Mouse (Mus musculus) limb, embryonic 13.5 days (tissue): Measurements from ENCODE around the gene Pcbp2. TPM values are rescaled to one million over a fixed set of nuclear protein-coding genes. Genes with fewer than 3 reads are reported as not detected.

Experiments used
- ATAC-seq: fragments of 200-750 bp; cut with Nextera tagmentation; 2 replicates; pipeline ENCODE4 v1.8.0; 2017; ENCODE audit warnings: low read depth, moderate number of reproducible peaks, moderate TSS enrichment; ENCODE audit not compliant: low FRiP score
- H3K27ac ChIP-seq: fragments of 300-500 bp; sonication (generic); 2 replicates; pipeline ENCODE4 v1.5.1; 2015; ENCODE audit warnings: inconsistent platforms, mild to moderate bottlenecking, moderate library complexity
- H3K27me3 ChIP-seq: fragments of 300-500 bp; sonication (generic); 2 replicates; pipeline ENCODE4 v1.6.1; 2015; ENCODE audit warnings: mild to moderate bottlenecking, inconsistent platforms
- H3K36me3 ChIP-seq: fragments of 300-500 bp; sonication (generic); 2 replicates; pipeline ENCODE4 v1.6.1; 2015; ENCODE audit warnings: inconsistent platforms, mild to moderate bottlenecking, moderate library complexity
- H3K4me1 ChIP-seq: fragments of 300-500 bp; sonication (generic); 2 replicates; pipeline ENCODE4 v1.6.1; 2015; ENCODE audit warnings: inconsistent platforms
- H3K4me2 ChIP-seq: fragments of 300-500 bp; sonication (generic); replicated peaks from 2 replicates; pipeline ENCODE4 v1.6.1; 2015; ENCODE audit warnings: inconsistent platforms, mild to moderate bottlenecking, moderate library complexity
- H3K4me3 ChIP-seq: fragments of 300-500 bp; sonication (generic); 2 replicates; pipeline ENCODE4 v1.5.1; 2015; ENCODE audit warnings: moderate library complexity, mild to moderate bottlenecking, inconsistent platforms
- H3K9ac ChIP-seq: fragments of 300-500 bp; sonication (generic); 2 replicates; pipeline ENCODE4 v1.6.1; 2015; ENCODE audit warnings: mild to moderate bottlenecking, inconsistent platforms
- H3K9me3 ChIP-seq: fragments of 300-500 bp; sonication (generic); 2 replicates; pipeline ENCODE4 v1.6.1; 2016; ENCODE audit warnings: inconsistent platforms
- WGBS: fragments of 180-500 bp; shearing (Covaris S2); methylation state at CpG from one replicate; pipeline ENCODE4 v1.1.7; 2015; 5-methylcytosine and 5-hydroxymethylcytosine counted together
- polyA plus RNA-seq: library from polyadenylated mRNA; unstranded; fragments of >200 nt; fragmentation: Nextera tagmentation; extraction: Ambion mirVana; gene quantifications from 2 replicates; pipeline ENCODE4 v1.2.1, GENCODE M21; 2015

The Pcbp2 gene
- polyA plus RNA-seq, 1 experiment from 2014 or later = 262 TPM

- H3K36me3 ChIP-seq = peaks cover 37% of the 10 kb centered on the region
- peaks cover 37% of the 10 kb centered on the region for H3K4me1 ChIP-seq
- peak overlapping the region; percentile 67 for H3K4me3 ChIP-seq
- H3K4me2 ChIP-seq = peak overlapping the region; percentile 88
- H3K9me3 ChIP-seq = no peaks in the 10 kb centered on the region
- ATAC-seq = no peak
- no peaks in the 10 kb centered on the region for H3K27me3 ChIP-seq
- H3K9ac ChIP-seq = peak overlapping the region; percentile 81
- H3K27ac ChIP-seq = peak overlapping the region; percentile 99
- 60% methylated on average over 17 of the region's 17 CpGs for WGBS
Measured at GRCm38 (mm10) chr15:102519211-102520141, 49.1 kb downstream of the Pcbp2 start.

GRCm38 (mm10) chr15:102520416-102520815, 50.1 kb downstream of the Pcbp2 start:
- Histone ChIP-seq H3K27ac (no peak overlapping the region), H3K4me1 (peaks cover 27% of the 10 kb centered on the region), H3K27me3 (no peaks in the 10 kb centered on the region), H3K4me3 (no peak overlapping the region), H3K9ac (peak overlapping the region; percentile 48), H3K9me3 (no peaks in the 10 kb centered on the region), H3K4me2 (0 out of 2 replicates have a peak overlapping the region, but pooled peaks have one; percentile 11), H3K36me3 (peaks cover 40% of the 10 kb centered on the region)
- WGBS = 87% methylated on average over 4 of the region's 4 CpGs
- ATAC-seq = no peak

- peaks cover 18% of the 10 kb centered on the region for H3K4me1 ChIP-seq
- H3K9ac ChIP-seq = no peak overlapping the region
- no peak for ATAC-seq
- 81% methylated on average over 4 of the region's 4 CpGs for WGBS
- no peak overlapping the region for H3K4me3 ChIP-seq
- H3K9me3 ChIP-seq = no peaks in the 10 kb centered on the region
- peaks cover 44% of the 10 kb centered on the region for H3K36me3 ChIP-seq
- H3K27ac ChIP-seq = no peak overlapping the region
- no peaks in the 10 kb centered on the region for H3K27me3 ChIP-seq
- H3K4me2 ChIP-seq = no peak overlapping the region
Measured at GRCm38 (mm10) chr15:102521480-102521879, 51.1 kb downstream of the Pcbp2 start.

GRCm38 (mm10) chr15:102524892-102525485, 54.6 kb downstream of the Pcbp2 start, which contains the start of gene Npff:
Npff (minus strand) TSS chr15:102524942.
- no peaks in the 10 kb centered on the region for H3K27me3 ChIP-seq
- no peak within 1 kb of the TSS for H3K27ac ChIP-seq
- H3K36me3 ChIP-seq = peaks cover 76% of the 10 kb centered on the region
- peaks cover 8% of the 10 kb centered on the region; the same call in 1 of the 2 replicates for H3K4me1 ChIP-seq
- H3K9ac ChIP-seq = peak within 1 kb of the TSS; percentile 45
- no peaks in the 10 kb centered on the region for H3K9me3 ChIP-seq
- ATAC-seq = 0 out of 2 replicates have a peak, but pooled peaks have one; percentile 24
- 4% methylated on average over 3 of the region's 3 CpGs for WGBS
- H3K4me2 ChIP-seq = no peak within 1 kb of the TSS
- no peak within 1 kb of the TSS for H3K4me3 ChIP-seq

GRCm38 (mm10) chr15:102526111-102527002, 56.0 kb downstream of the Pcbp2 start:
- ATAC-seq = no peak
- 83% methylated on average over 6 of the region's 6 CpGs for WGBS
- Histone ChIP-seq H3K36me3 (peaks cover 77% of the 10 kb centered on the region), H3K4me1 (no peaks in the 10 kb centered on the region), H3K9me3 (no peaks in the 10 kb centered on the region), H3K27me3 (no peaks in the 10 kb centered on the region), H3K4me3 (no peak overlapping the region), H3K9ac (no peak overlapping the region), H3K27ac (no peak overlapping the region), H3K4me2 (no peak overlapping the region)

- H3K4me2 ChIP-seq = no peak overlapping the region
- 72% methylated on average over 3 of the region's 3 CpGs for WGBS
- no peak overlapping the region for H3K4me3 ChIP-seq
- no peak overlapping the region for H3K9ac ChIP-seq
- H3K27me3 ChIP-seq = no peaks in the 10 kb centered on the region
- no peak for ATAC-seq
- peaks cover 76% of the 10 kb centered on the region for H3K36me3 ChIP-seq
- H3K27ac ChIP-seq = no peak overlapping the region
- H3K4me1 ChIP-seq = no peaks in the 10 kb centered on the region
- no peaks in the 10 kb centered on the region for H3K9me3 ChIP-seq
Measured at GRCm38 (mm10) chr15:102527936-102528335, 57.6 kb downstream of the Pcbp2 start.

- Histone ChIP-seq H3K9ac (no peak overlapping the region), H3K4me2 (no peak overlapping the region), H3K27ac (no peak overlapping the region), H3K4me3 (no peak overlapping the region), H3K27me3 (no peaks in the 10 kb centered on the region), H3K4me1 (no peaks in the 10 kb centered on the region), H3K36me3 (peaks cover 80% of the 10 kb centered on the region), H3K9me3 (no peaks in the 10 kb centered on the region)
- WGBS = 95% methylated on average over 1 of the region's 1 CpGs
- ATAC-seq = no peak
Measured at GRCm38 (mm10) chr15:102528396-102528795, 58.1 kb downstream of the Pcbp2 start.

- no peaks in the 10 kb centered on the region for H3K9me3 ChIP-seq
- H3K36me3 ChIP-seq = peaks cover 85% of the 10 kb centered on the region
- no peak overlapping the region for H3K9ac ChIP-seq
- H3K27ac ChIP-seq = no peak overlapping the region
- WGBS = 83% methylated on average over 4 of the region's 4 CpGs
- ATAC-seq = no peak
- H3K4me3 ChIP-seq = no peak overlapping the region
- no peak overlapping the region for H3K4me2 ChIP-seq
- H3K27me3 ChIP-seq = no peaks in the 10 kb centered on the region
- no peaks in the 10 kb centered on the region for H3K4me1 ChIP-seq
Measured at GRCm38 (mm10) chr15:102530566-102530965, 60.2 kb downstream of the Pcbp2 start.

GRCm38 (mm10) chr15:102531586-102531985, 61.2 kb downstream of the Pcbp2 start:
- no peak for ATAC-seq
- Histone ChIP-seq H3K9me3 (no peaks in the 10 kb centered on the region), H3K9ac (no peak overlapping the region), H3K27me3 (no peaks in the 10 kb centered on the region), H3K27ac (no peak overlapping the region), H3K4me1 (no peaks in the 10 kb centered on the region), H3K4me3 (no peak overlapping the region), H3K36me3 (peaks cover 91% of the 10 kb centered on the region), H3K4me2 (no peak overlapping the region)
- 72% methylated on average over 4 of the region's 4 CpGs for WGBS

GRCm38 (mm10) chr15:102532106-102532900, 62.0 kb downstream of the Pcbp2 start:
- Histone ChIP-seq H3K4me1 (no peaks in the 10 kb centered on the region), H3K9me3 (no peaks in the 10 kb centered on the region), H3K27me3 (no peaks in the 10 kb centered on the region), H3K9ac (no peak overlapping the region), H3K27ac (no peak overlapping the region), H3K4me3 (no peak overlapping the region), H3K4me2 (no peak overlapping the region), H3K36me3 (peaks cover 93% of the 10 kb centered on the region)
- WGBS = 93% methylated on average over 3 of the region's 3 CpGs
- no peak for ATAC-seq

GRCm38 (mm10) chr15:102533926-102534325, 63.6 kb downstream of the Pcbp2 start:
- Histone ChIP-seq H3K9me3 (no peaks in the 10 kb centered on the region), H3K27me3 (no peaks in the 10 kb centered on the region), H3K4me2 (no peak overlapping the region), H3K27ac (no peak overlapping the region), H3K4me1 (no peaks in the 10 kb centered on the region), H3K9ac (no peak overlapping the region), H3K36me3 (peaks cover 84% of the 10 kb centered on the region), H3K4me3 (no peak overlapping the region)
- ATAC-seq = no peak
- 85% methylated on average over 7 of the region's 7 CpGs for WGBS
